Mouse (Mus musculus) neural tube, embryonic 14.5 days (tissue): ENCODE measurements around the gene Ighmbp2. TPM values are rescaled to one million over a fixed set of nuclear protein-coding genes. Genes with fewer than 3 reads are reported as not detected.
"Not testable (repeated sequence)": the region's sequence is repeated elsewhere in the genome, so short reads cannot be mapped to it uniquely, and the experiment has no call there.

Experiments used
- ATAC-seq: fragments of 200-750 bp; cut with Nextera tagmentation; 2 replicates; pipeline ENCODE4 v1.8.0; 2017; ENCODE audit warnings: low read depth, mild to moderate bottlenecking, moderate TSS enrichment, moderate library complexity
- H3K27ac ChIP-seq: fragments of 300-500 bp; sonication (generic); 2 replicates; pipeline ENCODE4 v1.5.1; 2014; ENCODE audit warnings: low read depth, mild to moderate bottlenecking, control low read depth, low read length, moderate library complexity, mixed read lengths
- H3K27me3 ChIP-seq: fragments of 300-500 bp; sonication (generic); 2 replicates; pipeline ENCODE4 v1.6.1; 2014; ENCODE audit warnings: low read length; ENCODE audit not compliant: control insufficient read depth, insufficient read depth
- H3K36me3 ChIP-seq: fragments of 300-500 bp; sonication (generic); 2 replicates; pipeline ENCODE4 v1.6.1; 2014; ENCODE audit warnings: low read length, mixed read lengths; ENCODE audit not compliant: control insufficient read depth, insufficient read depth
- H3K4me1 ChIP-seq: fragments of 300-500 bp; sonication (generic); 2 replicates; pipeline ENCODE4 v1.6.1; 2014; ENCODE audit warnings: low read length; ENCODE audit not compliant: control insufficient read depth, insufficient read depth
- H3K4me2 ChIP-seq: fragments of 300-500 bp; sonication (generic); 2 replicates; pipeline ENCODE4 v1.6.1; 2014; ENCODE audit warnings: mild to moderate bottlenecking, low read depth, low read length, control low read depth
- H3K4me3 ChIP-seq: fragments of 300-500 bp; sonication (generic); 2 replicates; pipeline ENCODE4 v1.5.1; 2014; ENCODE audit warnings: low read depth, low read length, control low read depth, mixed read lengths
- H3K9ac ChIP-seq: fragments of 300-500 bp; sonication (generic); replicated peaks from 2 replicates; pipeline ENCODE4 v1.6.1; 2014; ENCODE audit warnings: low read depth, mild to moderate bottlenecking, control low read depth, low read length, mixed read lengths
- H3K9me3 ChIP-seq: fragments of 300-500 bp; sonication (generic); 2 replicates; pipeline ENCODE4 v1.6.1; 2016; ENCODE audit warnings: low read length; ENCODE audit not compliant: control insufficient read depth
- WGBS: fragments of 180-500 bp; shearing (Covaris S2); extraction: QIAGEN DNeasy Blood & Tissue Kit; methylation state at CpG from one replicate; pipeline ENCODE4 v1.1.7; 2014; 5-methylcytosine and 5-hydroxymethylcytosine counted together
- microRNA-seq: library from miRNA; unstranded; fragments of <30 nt; microRNA quantifications from one replicate; pipeline ENCODE4, GENCODE M21; 2016
- polyA plus RNA-seq: library from polyadenylated mRNA; unstranded; fragments of >200 nt; fragmentation: Nextera tagmentation; extraction: Ambion mirVana; gene quantifications from 2 replicates; pipeline ENCODE4 v1.2.1, GENCODE M21; 2014

Gene Ighmbp2
- polyA plus RNA-seq, 1 experiment from 2014 or later, result 9.6 TPM

- Histone ChIP-seq H3K4me1 (no peaks in the 10 kb centered on the region), H3K27ac (no peak overlapping the region), H3K9me3 (no peaks in the 10 kb centered on the region), H3K9ac (no peak overlapping the region), H3K36me3 (peaks cover 43% of the 10 kb centered on the region), H3K4me3 (no peak overlapping the region), H3K27me3 (no peaks in the 10 kb centered on the region), H3K4me2 (no peak overlapping the region)
- WGBS, result 92% methylated on average over 3 of the region's 3 CpGs
- no peak for ATAC-seq
Observed at GRCm38 (mm10) chr19:3260591-3260990, 22.2 kb downstream of the Ighmbp2 start.

GRCm38 (mm10) chr19:3260016-3260415 lies 22.8 kb downstream of the Ighmbp2 start:
- H3K9me3 ChIP-seq, result no peaks in the 10 kb centered on the region
- H3K4me2 ChIP-seq, result no peak overlapping the region
- H3K36me3 ChIP-seq, result peaks cover 37% of the 10 kb centered on the region
- no peak overlapping the region for H3K9ac ChIP-seq
- H3K27ac ChIP-seq, result no peak overlapping the region
- no peak overlapping the region for H3K4me3 ChIP-seq
- no peaks in the 10 kb centered on the region for H3K27me3 ChIP-seq
- no peak for ATAC-seq
- H3K4me1 ChIP-seq, result no peaks in the 10 kb centered on the region
- 95% methylated on average over 8 of the region's 8 CpGs for whole genome bisulfite sequencing

GRCm38 (mm10) chr19:3225261-3225660 lies 57.6 kb downstream of the Ighmbp2 start:
- WGBS, result 92% methylated on average over 3 of the region's 6 CpGs
- not testable (repeated sequence) for H3K4me1 ChIP-seq, H3K9me3 ChIP-seq, H3K9ac ChIP-seq, H3K36me3 ChIP-seq, ATAC-seq, H3K27me3 ChIP-seq, H3K4me2 ChIP-seq, H3K4me3 ChIP-seq, H3K27ac ChIP-seq

GRCm38 (mm10) chr19:3214937-3215336 lies 67.9 kb downstream of the Ighmbp2 start:
- WGBS, result 75% methylated on average over 1 of the region's 1 CpGs
- not testable (repeated sequence) for H3K27ac ChIP-seq, H3K9ac ChIP-seq, H3K9me3 ChIP-seq, H3K27me3 ChIP-seq, H3K4me1 ChIP-seq, H3K36me3 ChIP-seq, ATAC-seq, H3K4me3 ChIP-seq, H3K4me2 ChIP-seq

Small RNAs within 50 kb of the gene (microRNA-seq; reads per million reads assigned to microRNA genes)
- gene Mir6984, result not detected

Other genes starting within 250 kb of the Ighmbp2 start
- gene Mrpl21, start 116 bp downstream of the Ighmbp2 start, polyA plus RNA-seq, result 99.7 and 104 TPM in 2 replicates
- gene Cpt1a, start 39.3 kb upstream of the Ighmbp2 start, polyA plus RNA-seq, result 10.0 and 20.5 TPM in 2 replicates
- 0.12 and 0.30 TPM in 2 replicates for gene Tesmin, start 105.8 kb upstream of the Ighmbp2 start, polyA plus RNA-seq
- 13.9 and 83.9 TPM in 2 replicates for gene Gal, start 131.5 kb upstream of the Ighmbp2 start, polyA plus RNA-seq